Mouse (Mus musculus) MEL (cell line): ENCODE results near the gene Mthfd1l.

Source experiments
- CHD2 ChIP-seq: IDR thresholded peaks from 2 replicates; pipeline ENCODE4 v1.6.1; 2011; ENCODE audit warnings: low read length, improper control_type of control experiment
- CTCF ChIP-seq, 3 experiments: IDR thresholded peaks in 2 of 3; conservative IDR thresholded peaks in 1 of 3; 2 replicates each; pipeline ENCODE4 v1.5.1; 2011 to 2012; ENCODE audit warnings: low read length in 3 of 3, low read depth in 2 of 3, mild to moderate bottlenecking in 2 of 3, improper control_type of control experiment in 1 of 3, inconsistent platforms in 1 of 3, mixed read lengths in 1 of 3, moderate library complexity in 1 of 3; ENCODE audit not compliant: control insufficient read depth in 1 of 3, insufficient read depth in 1 of 3, poor library complexity in 1 of 3, severe bottlenecking in 1 of 3
- EP300 ChIP-seq, 2 experiments: IDR thresholded peaks; 2 replicates each; pipeline ENCODE4 v1.6.1; 2011; ENCODE audit warnings: improper control_type of control experiment in 2 of 2, low read length in 2 of 2, low read depth in 1 of 2, mild to moderate bottlenecking in 1 of 2
- GABPA ChIP-seq: IDR thresholded peaks from 2 replicates; pipeline ENCODE4 v1.6.1; 2012; ENCODE audit warnings: low read depth, mild to moderate bottlenecking, inconsistent platforms, low read length, improper control_type of control experiment, moderate library complexity
- HCFC1 ChIP-seq: IDR thresholded peaks from 2 replicates; pipeline ENCODE4 v1.6.1; 2012; ENCODE audit warnings: low read depth, mild to moderate bottlenecking, inconsistent platforms, low read length, improper control_type of control experiment, moderate library complexity
- KAT2A ChIP-seq: conservative IDR thresholded peaks from 2 replicates; pipeline ENCODE4 v1.6.1; 2012; ENCODE audit warnings: low read depth, low read length, improper control_type of control experiment, inconsistent platforms
- MYB ChIP-seq: IDR thresholded peaks from 2 replicates; pipeline ENCODE4 v1.6.1; 2011; ENCODE audit warnings: mild to moderate bottlenecking, low read depth, low read length, improper control_type of control experiment
- NRF1 ChIP-seq: IDR thresholded peaks from 2 replicates; pipeline ENCODE4 v1.6.1; 2014; ENCODE audit warnings: low read depth, mild to moderate bottlenecking, inconsistent platforms, low read length, improper control_type of control experiment, moderate library complexity; ENCODE audit not compliant: poor library complexity, insufficient read depth, severe bottlenecking
- POLR2A ChIP-seq, 2 experiments: IDR thresholded peaks; 2 replicates each; pipeline ENCODE4 v1.6.1; 2011 to 2012; ENCODE audit warnings: low read length in 2 of 2, mild to moderate bottlenecking in 2 of 2, control low read depth in 1 of 2, improper control_type of control experiment in 1 of 2, low read depth in 1 of 2, moderate library complexity in 1 of 2; ENCODE audit not compliant: control insufficient read depth in 1 of 2, insufficient read depth in 1 of 2, poor library complexity in 1 of 2
- POLR2AphosphoS5 ChIP-seq: IDR thresholded peaks from 2 replicates; pipeline ENCODE4 v1.6.1; 2012; ENCODE audit warnings: low read depth, borderline replicate concordance, mild to moderate bottlenecking, inconsistent platforms, low read length, moderate library complexity, mixed read lengths
- ZNF384 ChIP-seq: IDR thresholded peaks from 2 replicates; pipeline ENCODE4 v1.6.1; 2012; ENCODE audit warnings: low read depth, mild to moderate bottlenecking, inconsistent platforms, low read length, improper control_type of control experiment

GRCm38 (mm10) chr10:4092990-4093389 lies 120.1 kb downstream of the Mthfd1l start:
- no peak for TF ChIP-seq HCFC1
- no peak for TF ChIP-seq CTCF (IDR thresholded peaks at IDR 0.05 in 2 of 3, conservative IDR thresholded peaks at IDR 0.05 in 1 of 3; ENCODE audit: control insufficient read depth in 1 of 3, insufficient read depth in 1 of 3, low read depth in 2 of 3, low read length in 3 of 3, poor library complexity in 1 of 3, severe bottlenecking in 1 of 3)
- no peak for TF ChIP-seq POLR2A (IDR thresholded peaks at IDR 0.05; ENCODE audit: control insufficient read depth in 1 of 2, insufficient read depth in 1 of 2, low read depth in 1 of 2, low read length in 2 of 2, poor library complexity in 1 of 2)
- no peak for TF ChIP-seq POLR2AphosphoS5
- no peak for TF ChIP-seq CHD2
- TF ChIP-seq EP300 (IDR thresholded peaks at IDR 0.05; ENCODE audit: low read depth in 1 of 2, low read length in 2 of 2), result no peak
- TF ChIP-seq KAT2A, result no peak
- no peak for TF ChIP-seq MYB
- no peak for TF ChIP-seq NRF1
- no peak for TF ChIP-seq GABPA
- TF ChIP-seq ZNF384, result no peak
